Mouse (Mus musculus) induced T-regulatory cell, adult 2 months (primary cell): Measurements from ENCODE around the gene Sco2.

ENCODE experiments used
- DNase-seq: peaks from one replicate; pipeline ENCODE4 v3.0.0-alpha.2; 2012; ENCODE audit warnings: low read depth

The Sco2 gene

DNA sequence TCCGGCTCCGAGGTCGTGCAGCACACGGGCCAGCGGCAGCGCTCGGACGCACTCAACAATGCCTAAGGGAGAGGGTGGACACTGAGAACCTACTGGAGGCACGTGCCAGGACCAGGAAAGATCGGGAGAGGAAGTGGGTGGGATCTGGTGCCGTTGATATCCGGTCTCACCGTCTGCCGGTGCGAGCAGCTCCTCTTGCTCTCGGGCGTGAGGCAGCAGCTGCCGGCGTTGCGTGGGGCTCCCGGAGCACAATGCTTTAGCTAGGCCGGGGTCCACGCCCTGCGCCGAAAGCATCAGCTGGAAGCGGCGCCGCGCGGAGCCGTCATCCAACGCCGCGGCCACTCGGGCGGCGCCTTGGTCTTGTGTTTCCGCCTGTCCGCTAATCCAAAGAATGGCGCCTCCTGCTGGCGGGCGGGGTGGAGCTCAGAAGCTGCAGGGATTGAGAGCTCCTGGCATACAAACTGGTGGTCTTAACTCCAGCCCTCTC is at the start of gene Sco2:
Gene Sco2 (minus strand): TSS at position 85 of the 487 bp plus-strand sequence.
- peak; percentile 94 for DNase-seq

DNA sequence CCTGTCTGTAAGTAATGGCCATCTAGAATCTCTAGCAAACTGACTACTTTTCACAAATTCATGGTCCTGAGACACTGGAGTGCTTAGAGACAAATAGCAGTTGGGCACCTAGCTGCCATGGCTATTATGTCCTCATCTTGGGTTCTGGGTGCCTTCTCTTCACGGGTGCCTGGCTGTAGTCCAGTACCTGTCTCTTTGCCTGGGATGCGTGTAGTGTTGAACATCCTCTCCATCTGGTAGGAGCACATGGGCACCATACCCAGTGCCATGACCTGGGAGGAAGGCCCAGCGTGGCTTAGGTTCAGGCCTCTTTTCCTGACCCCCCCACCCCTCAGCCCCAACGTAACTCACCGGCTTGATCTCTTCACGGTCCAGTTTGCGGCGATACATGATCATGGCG is 48.3 kb upstream of the Sco2 start:
- DNase-seq: no peak

DNA sequence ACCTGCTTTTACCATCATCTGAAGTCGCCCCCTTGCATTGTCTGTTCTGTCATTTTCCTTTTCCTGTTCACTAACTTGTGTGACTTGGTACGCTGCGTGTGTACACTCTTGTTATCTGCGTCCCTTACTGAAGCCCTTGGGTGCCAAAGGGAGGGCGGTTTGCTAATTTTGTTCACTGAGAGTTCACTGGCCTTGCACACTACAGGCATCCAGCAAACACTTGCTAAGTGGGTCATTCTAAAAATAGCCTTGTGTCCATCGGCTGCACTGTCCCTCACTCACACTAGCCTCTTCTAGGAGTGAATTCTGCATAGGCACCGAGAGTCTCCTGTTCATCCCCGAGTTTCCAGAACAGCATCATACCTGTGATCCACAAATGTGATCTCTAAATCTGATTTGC is 41.6 kb upstream of the Sco2 start:
- no peak for DNase-seq

DNA sequence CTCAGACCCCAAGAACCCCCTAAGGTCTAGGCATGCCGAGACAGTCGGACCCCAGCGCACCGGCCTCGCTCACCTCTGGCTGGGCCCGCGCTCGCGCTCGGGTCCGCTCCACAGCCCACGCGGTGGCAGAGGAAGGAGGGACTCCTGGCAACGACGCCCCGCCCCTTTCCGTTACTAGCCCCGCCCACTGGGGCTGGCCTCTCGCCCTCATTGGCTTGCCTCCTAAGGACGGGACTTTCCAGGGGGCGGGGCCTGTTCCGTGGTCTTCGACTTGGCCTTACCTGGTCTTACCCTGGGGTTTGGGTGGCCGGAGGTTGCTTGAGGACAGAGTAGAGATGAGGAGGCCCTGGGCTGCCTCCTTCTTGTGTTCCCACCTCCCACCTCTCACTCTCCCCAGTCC is 36.5 kb upstream of the Sco2 start, which contains the start of gene Syce3:
Gene Syce3 (minus strand): TSS at position 386 of the 400 bp plus-strand sequence.
- no peak for DNase-seq

DNA sequence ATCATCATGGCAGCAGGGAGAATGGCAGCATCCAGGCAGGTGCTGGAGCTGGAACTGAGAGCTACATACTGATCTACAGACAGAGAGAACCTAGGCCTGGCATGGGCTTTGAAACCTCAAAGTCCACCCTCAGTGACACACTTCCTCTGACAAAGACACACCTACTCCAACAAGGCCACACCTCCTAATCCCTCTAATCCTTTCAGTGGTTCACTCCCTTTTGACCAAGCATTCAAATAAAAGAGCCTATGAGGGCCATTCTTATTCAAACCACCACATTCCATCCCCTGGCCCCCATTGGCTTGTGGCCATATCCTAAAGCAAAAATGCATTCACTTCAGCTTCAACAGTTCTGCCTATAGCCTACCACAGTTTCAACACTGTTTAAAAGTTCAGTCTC is 33.0 kb upstream of the Sco2 start:
- DNase-seq: no peak

DNA sequence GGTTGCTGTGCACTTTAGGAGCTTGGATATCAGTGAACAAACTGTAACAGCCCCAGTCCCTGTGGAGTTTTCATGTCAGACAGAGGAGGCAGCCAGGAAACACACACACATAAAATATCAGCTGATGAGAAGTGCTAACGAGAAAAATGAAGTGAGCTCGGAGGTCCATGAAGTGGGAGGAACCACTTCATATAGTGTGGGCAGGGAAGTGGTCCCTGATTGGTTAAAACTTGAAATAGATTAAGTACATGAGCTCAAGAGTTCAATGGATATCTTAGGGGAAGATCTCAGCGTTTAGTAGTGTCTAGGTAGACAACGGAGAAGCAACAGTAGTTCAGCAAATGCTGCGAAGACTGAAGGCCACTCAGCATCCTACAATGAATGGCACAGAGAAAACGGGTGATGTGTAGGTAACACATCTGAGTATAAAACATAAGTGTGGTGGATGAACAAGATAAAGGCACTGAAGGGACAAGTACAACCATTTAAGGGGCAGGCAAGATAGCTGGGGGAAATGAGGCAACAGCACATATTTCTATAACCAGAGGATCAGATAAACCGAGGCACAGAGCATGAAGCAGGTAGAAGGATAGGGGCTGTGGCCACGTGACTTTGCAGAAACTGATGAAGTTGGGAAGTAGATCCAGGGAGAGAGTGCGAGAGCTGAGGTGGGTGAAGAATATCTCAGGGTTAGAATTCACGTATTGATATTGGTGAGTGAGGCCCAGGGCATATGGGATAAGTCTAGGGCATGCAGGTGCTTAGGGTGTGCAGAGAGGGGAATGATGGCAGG is 31.4 kb upstream of the Sco2 start:
- DNase-seq: no peak

DNA sequence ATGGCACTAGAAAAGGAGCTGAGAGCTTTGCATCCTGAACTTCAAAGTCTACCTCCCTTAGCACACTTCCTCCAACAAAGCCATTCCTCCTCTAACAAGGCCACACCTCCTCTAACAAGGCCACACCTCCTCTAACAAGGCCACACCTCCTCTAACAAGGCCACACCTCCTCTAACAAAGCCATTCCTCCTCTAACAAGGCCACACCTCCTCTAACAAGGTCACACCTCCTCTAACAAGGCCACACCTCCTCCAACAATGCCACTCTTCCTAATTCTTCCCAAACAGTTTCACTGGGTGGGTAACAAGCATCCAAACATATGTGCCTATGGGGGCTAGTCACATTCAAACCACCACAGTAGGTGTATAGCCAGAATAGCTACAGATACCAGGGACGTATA is 28.8 kb upstream of the Sco2 start:
- DNase-seq: no peak

DNA sequence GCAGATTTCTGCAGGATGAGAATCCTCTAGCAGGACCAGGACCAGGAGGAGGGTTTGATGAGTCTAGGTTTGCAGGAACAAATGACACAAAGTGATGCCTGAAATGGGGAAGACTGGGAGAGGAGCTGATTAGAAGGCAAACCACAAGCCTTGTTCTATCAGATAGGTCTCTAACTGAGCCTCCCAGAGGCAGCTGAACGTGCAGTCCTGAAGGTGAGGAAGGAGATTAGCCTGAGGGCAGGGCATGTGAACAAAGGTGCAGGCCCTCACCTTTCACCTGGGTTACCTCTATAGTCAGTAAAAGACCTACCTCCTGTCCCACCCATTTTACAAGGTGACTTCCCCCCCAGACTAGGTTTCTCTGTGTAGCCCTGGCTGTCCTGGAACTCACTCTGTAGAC is 26.1 kb upstream of the Sco2 start:
- DNase-seq: no peak

DNA sequence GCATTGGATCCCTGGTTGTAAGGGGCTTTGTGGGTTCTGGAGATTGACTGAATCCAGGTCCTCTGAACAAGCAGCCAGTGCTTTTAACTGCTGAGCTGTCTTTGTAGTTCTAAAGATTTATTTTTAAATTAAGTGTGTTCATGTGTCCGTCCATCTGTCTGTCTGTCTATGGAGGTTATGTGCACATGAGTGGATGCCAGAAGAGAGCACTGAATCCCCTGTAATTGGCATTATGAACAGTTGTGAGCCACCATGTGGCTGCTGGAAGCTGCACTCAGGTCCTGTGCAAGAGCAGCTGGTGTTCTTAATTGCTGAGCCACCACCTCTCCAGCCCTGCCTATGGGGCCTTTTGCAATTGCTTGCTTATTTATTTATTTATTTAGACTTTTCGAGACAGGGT is 24.5 kb upstream of the Sco2 start:
- no peak for DNase-seq

DNA sequence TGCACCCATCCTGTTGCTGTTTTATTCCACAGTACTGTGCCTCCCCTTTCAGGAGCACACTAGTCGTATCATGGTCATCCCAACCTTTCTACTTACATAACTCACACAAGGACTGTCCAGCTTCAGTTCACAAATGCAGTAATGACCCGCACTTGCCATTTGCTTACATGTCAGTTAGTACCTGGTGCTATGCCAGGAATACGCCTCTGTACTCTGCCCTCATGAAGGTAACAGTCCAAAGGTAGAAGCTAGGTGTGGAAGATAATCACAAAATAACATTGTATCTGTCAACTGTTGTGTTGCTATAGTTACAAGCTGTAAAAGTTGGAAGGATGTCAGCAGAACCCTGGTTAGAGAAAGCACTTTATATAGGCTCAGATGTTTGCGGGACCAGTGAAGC is 23.2 kb upstream of the Sco2 start:
- no peak for DNase-seq

DNA sequence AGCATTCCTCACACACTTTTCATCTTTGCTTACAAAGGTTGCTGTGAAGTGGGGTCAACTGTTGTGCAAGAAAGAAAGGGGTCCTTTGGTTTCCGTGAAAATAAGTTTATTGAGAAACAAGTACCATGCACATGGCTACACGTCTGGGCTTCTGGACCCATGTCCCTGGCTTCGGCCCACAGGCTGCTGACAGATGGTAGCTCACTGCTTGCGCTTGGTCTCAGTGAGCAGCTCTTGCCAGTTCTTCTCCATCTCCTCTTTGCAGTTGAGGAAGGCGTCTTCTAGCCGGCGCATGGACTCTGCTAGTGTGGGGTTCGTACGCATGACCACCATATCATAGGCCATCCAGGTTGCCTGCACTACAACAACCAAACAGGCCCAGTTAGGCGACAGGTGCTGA is 16.4 kb upstream of the Sco2 start:
- no peak for DNase-seq

DNA sequence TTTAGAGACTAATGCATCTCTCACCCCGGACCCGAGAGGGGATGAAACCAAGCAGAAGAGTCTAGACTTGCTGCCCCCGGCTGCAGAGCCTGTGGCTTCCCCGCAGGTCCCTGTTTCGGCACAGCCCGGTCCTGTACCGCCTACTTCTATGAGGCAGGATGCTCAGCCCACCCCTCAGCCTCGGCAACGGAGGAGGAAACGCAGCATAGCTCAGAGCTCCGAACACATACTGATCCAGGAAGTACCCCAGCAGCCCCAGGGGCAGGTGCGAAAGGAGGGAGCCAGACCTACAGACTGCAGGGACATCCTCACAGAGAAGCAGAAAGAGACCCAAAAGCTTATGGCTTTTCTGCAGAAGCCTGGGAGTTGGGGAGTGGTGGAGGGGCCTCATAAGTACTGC is 13.5 kb upstream of the Sco2 start:
- peak; percentile 30 for DNase-seq

DNA sequence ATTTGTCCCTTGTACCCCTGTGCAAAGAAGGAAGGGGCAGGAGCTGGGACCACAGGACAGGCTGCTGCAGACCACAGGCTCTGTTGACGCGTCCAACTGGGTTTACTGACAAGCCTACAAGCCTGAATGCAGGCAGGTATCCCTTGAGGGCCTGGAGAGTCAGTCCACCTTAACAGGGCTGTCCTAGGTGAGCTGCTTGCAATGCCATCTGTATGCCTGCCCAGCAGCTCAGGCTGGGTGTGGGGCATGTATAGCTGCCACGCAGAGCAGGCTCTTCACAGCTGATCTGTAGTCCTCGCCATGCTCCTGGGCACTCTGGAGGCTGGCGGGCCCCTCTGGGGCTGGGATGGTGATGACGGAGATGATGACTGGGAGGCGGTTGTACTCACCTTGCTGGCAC is 11.0 kb upstream of the Sco2 start, which contains the start of gene Klhdc7b:
Gene Klhdc7b (plus strand): TSS at position 301 of the 400 bp plus-strand sequence.
- no peak for DNase-seq

DNA sequence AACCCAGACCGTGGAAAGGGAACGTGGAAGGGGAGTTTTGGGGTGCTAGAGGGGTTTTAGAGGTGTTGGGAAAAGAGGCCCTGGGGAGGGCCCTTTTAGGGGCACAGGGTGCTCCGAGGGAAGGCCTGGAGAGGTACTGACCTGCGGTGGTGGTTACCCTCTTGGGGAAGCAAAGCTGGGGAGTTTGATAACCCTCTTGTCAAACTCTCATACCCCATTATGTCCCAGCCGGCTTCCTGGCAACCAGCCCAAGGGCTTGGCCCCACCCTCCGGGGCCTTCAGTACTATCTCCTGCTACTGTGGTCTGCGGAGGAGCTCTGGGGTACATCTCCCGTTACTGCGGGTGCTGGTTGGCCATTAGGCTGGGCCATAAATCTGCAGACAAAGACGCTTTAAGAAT is 5.8 kb upstream of the Sco2 start:
- DNase-seq: no peak

DNA sequence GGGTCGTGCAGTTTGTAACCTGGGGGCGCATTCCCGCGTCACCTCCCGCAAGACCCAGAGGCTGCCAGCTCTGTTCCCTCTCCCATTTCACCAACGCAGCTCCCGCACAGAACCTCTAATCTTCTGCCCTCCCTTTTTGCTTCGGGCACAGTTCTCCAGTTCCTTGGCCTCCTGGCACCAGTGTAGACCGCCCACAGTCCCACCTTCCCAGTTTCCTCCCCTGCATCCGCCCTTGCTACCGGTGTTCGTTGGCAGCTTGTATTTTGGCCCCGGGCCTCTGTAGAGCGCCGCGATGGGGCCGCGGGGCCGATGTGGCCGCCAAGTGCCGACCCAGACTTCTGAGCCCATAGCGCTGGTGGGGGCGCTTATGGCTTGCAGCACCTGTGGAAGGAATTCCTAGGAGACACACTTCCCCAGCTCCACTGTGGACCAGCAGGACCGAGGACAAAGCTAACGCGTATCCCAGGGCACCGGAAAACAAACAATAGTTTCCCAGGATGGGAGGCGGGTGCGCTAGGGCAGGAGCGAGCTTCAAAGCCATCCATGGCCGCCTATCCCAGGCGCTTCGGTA is 5.3 kb upstream of the Sco2 start, which contains the start of gene Odf3b:
Gene Odf3b (minus strand): TSS at position 452 of the 571 bp plus-strand sequence.
- peak; percentile 46 for DNase-seq

DNA sequence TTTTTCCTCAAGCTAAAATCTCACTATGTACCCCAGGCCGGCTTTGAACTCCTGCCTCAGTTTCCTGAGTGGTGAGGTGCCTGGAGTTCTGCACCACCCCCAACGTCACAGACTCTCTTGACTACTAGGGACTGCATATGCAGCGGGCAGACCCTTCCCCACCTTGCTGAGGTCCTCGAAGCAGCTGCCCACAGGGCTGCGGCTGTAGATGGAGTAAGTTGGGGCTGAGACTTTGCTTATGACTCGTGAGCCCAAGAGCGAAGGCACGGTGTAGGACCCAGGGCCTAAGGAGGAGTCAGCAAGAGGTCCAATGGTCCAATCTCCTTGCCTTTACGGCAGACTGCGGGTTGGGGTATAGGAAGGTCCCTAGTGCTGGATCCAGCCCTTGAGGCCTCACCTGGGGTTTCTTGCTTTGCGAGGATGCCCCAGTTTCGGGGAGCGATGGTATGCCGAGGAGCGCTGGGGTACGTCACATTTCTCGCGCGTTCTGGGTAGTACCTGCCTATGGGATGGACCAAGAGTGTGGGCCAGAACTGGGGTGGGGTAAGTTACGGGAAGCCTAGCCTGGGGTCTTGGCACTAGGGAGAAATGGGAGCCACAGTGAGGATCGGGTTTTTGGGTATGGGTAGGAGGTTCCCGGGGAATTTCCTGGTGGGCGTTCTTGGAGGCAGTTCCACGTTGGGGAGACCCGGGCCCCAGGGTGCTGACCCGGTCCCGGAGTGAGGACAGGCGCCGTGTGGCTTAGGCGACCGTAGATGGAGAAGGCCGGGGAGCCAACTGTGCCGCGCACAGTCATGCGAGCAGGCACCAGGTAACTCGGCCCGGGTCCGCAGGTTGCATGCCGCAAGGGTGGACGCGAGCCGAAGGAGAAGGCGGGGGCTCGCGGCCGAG is 4.5 kb upstream of the Sco2 start:
- peak; percentile 17 for DNase-seq

DNA sequence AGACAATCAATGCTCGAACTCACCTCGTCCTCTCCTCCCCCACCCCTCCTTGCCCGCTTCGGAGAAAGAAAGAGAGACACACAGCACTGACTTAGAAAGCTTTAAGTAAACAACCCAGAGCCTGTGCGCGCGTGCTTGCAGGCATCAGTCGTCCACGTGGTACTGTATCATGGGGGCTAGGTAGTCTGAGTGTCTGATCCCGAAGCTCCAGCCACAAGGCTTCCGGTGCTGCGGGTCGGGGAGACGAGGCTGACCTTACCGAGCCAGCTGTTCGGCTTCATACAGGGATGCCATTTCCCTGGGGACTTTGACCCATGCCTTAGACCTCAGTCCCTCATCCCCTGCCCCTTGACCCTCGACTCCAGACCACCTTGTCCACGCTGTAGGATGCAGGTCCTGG is 3.7 kb upstream of the Sco2 start:
- DNase-seq: no peak

DNA sequence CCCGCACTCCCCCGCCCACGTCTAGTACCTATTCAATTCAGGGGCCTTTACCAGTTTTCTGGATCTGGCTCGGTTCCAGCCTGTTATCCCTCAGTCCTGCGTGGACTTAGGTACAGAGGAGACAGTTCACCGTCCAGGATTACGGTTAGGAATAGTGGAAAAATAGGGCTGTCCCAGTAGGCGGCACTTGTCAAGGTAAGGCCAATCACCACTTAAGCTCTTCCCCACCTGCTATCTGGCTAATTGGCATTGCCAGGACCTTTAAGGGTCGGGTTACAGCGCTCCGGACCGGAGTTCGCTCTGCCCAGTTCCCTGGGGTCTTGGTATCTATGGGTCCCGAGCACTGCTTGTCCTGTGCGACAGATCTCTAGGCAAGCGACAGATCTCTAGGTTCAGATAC is 3.3 kb upstream of the Sco2 start, which contains the start of gene Tymp:
Gene Tymp (minus strand): TSS at position 83 of the 400 bp plus-strand sequence.
- no peak for DNase-seq

DNA sequence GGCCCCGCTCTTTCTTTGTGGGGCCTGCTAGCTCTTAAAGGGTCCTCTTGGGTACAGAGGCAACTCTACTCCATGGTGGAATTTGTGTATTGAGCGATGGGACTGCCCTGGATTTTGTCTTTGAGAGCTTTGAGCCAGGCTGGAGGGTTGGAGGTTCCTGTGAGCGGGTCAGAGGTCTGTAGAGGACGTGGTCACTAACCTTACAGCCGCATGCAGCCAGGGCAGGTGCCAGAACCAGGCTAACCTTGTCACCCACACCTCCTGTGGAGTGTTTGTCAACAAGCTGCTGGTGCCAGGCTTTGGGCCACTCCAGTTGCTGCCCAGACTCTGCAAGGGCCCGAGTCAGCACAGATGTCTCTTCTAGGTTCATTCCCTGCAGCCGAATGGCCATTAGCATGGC is 2.4 kb upstream of the Sco2 start:
- DNase-seq: no peak

DNA sequence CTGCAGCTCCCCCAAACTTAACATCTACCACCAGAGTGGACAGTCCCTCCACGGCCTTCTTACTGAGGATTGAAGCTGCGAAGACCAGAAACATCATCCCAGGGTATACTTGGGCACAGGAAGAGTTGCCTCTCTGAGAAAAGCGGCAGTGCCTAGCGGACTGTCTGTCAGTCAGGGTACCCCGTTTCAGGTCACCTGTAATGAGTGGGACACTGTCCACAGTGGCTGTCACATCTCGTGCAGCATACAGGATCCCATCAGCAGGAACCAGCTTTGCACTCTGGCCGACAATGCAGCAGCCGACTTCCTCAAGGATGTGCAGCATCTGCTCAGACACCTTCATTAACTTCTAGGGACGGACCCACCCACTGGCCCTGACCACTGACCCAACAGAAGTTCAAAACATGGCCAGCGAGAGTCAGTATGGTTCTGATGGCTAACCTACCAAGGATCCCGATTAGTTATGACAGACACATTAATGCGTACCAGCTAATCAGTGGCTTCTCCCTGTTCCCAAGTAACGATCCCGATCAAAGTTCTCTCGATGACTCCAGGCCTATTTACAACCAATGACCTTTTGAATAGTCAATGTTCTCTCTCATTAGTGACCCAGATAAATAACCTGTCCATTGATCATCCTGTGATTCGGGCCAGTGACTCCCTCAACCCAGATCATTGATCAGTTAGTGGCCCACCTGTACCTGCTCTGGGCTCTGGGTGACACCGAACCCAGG is 1.3 kb upstream of the Sco2 start:
- no peak for DNase-seq

DNA sequence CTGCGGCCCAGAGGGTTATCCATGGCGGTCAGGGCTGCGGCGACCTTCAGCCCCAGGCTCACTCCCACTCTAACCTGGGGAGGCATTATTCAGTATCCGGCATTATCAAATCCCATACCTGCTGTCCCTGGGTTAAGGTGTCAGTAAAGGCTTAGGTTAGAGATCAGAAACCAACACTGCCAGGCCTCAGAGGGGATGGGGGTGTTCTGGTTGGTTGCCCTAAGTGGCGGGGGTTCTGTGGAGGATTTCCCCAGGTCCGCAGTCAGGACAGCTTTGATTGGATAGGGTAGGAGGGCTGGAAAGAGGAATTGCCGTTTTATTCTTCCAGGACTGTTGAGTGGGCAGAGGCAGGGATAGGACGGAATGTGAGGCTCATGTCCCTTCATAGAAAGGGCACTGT is 694 bp upstream of the Sco2 start:
- no peak for DNase-seq
